Mouse (Mus musculus) heart, embryonic 15.5 days (tissue): ENCODE results near the gene Pafah1b1. TPM values are rescaled to one million over a fixed set of nuclear protein-coding genes. Genes with fewer than 3 reads are reported as not detected.
A peak's percentile ranks its signal among the peaks of the same experiment; 100 is the strongest.

Experiments
- ATAC-seq: fragments of 200-750 bp; cut with Nextera tagmentation; replicated peaks from 2 replicates; pipeline ENCODE4 v1.8.0; 2017; ENCODE audit warnings: low read depth, moderate TSS enrichment; ENCODE audit not compliant: insufficient number of reproducible peaks, insufficient read depth, low FRiP score
- H3K27ac ChIP-seq: fragments of 300-500 bp; sonication (generic); 2 replicates; pipeline ENCODE4 v1.5.1; 2015; ENCODE audit warnings: mild to moderate bottlenecking, inconsistent platforms
- H3K27me3 ChIP-seq: fragments of 300-500 bp; sonication (generic); 2 replicates; pipeline ENCODE4 v1.6.1; 2015; ENCODE audit warnings: inconsistent platforms
- H3K36me3 ChIP-seq: fragments of 300-500 bp; sonication (generic); 2 replicates; pipeline ENCODE4 v1.6.1; 2015; ENCODE audit warnings: mild to moderate bottlenecking, inconsistent platforms
- H3K4me1 ChIP-seq: fragments of 300-500 bp; sonication (generic); replicated peaks from 2 replicates; pipeline ENCODE4 v1.6.1; 2015; ENCODE audit warnings: inconsistent platforms
- H3K4me2 ChIP-seq: fragments of 300-500 bp; sonication (generic); 2 replicates; pipeline ENCODE4 v1.6.1; 2015; ENCODE audit warnings: inconsistent platforms, mild to moderate bottlenecking, moderate library complexity
- H3K4me3 ChIP-seq: fragments of 300-500 bp; sonication (generic); 2 replicates; pipeline ENCODE4 v1.5.1; 2015; ENCODE audit warnings: mild to moderate bottlenecking, inconsistent platforms
- H3K9ac ChIP-seq: fragments of 300-500 bp; sonication (generic); 2 replicates; pipeline ENCODE4 v1.6.1; 2015; ENCODE audit warnings: mild to moderate bottlenecking, inconsistent platforms
- H3K9me3 ChIP-seq: fragments of 300-500 bp; sonication (generic); replicated peaks from 2 replicates; pipeline ENCODE4 v1.6.1; 2016; ENCODE audit warnings: inconsistent platforms
- WGBS: fragments of 180-500 bp; shearing (Covaris S2); methylation state at CpG from one replicate; pipeline ENCODE4 v1.1.7; 2015; ENCODE audit warnings: mixed read lengths; 5-methylcytosine and 5-hydroxymethylcytosine counted together
- polyA plus RNA-seq: library from polyadenylated mRNA; unstranded; fragments of >200 nt; fragmentation: Nextera tagmentation; extraction: Ambion mirVana; gene quantifications from 2 replicates; pipeline ENCODE4 v1.2.1, GENCODE M21; 2015

The Pafah1b1 gene
- 38.7 and 46.9 TPM in 2 replicates for polyA plus RNA-seq

DNA sequence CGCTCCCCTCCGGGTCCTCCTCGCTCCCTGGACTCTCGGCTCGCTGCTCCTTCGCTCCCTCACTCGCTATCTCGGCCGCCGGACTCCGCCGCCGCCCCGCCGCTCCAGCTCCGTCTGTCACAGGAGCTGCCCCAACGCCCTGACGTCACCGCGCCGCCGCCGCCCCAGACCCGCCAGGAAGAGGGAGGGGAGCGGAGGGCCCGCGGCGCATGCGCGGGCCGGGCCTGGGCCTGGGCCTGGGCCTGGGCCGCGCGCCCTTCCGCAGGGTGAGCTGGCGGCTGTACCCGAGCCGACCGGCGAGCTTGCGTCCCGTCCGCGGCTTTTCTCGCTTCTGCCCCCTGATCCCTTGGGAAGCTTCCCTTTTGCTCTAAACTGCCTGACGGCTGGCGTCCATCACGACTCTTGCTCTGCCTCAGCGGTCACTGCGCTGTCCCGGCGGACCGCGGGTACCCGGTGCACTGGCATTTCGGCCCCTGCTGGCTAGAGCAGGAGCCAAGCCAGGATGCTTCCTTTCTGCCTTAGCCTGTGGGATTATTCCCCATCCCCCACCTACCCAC is at the start of gene Pafah1b1:
Pafah1b1 (minus strand) TSS at position 436 of the 557 bp plus-strand sequence.
- Histone ChIP-seq H3K4me2 (peak within 1 kb of the TSS; percentile 78), H3K27me3 (no peaks in the 10 kb centered on the region), H3K9ac (peak within 1 kb of the TSS; percentile 96), H3K4me1 (peaks cover 28% of the 10 kb centered on the region), H3K36me3 (no peaks in the 10 kb centered on the region), H3K4me3 (peak within 1 kb of the TSS; percentile 72), H3K9me3 (no peaks in the 10 kb centered on the region), H3K27ac (peak within 1 kb of the TSS; percentile 99)
- WGBS = under 1% methylated on average over 47 of the region's 56 CpGs
- ATAC-seq = peak; percentile 97

DNA sequence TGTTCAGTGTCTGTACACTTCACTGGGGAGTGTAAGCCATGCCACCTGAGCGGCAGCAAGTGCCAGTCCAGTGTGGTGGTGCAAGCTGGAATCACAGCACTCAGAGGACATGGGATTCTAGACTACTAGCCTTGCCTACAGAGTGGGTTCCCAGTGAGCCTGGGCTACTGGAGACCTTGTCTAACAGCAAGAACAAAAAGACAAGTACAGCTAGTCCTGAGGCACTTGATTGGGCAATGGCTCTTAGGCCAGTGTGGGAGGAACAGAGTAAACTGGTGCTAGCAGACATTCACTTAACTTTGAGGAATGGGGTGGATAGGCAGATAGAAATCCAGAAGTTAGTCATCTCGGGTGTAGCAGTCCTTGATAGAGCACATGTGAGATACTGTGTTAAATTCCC is 47.9 kb upstream of the Pafah1b1 start:
- Histone ChIP-seq H3K4me1 (peaks cover 15% of the 10 kb centered on the region), H3K9me3 (no peaks in the 10 kb centered on the region), H3K27me3 (no peaks in the 10 kb centered on the region), H3K4me2 (no peak overlapping the region), H3K4me3 (no peak overlapping the region), H3K9ac (no peak overlapping the region), H3K27ac (no peak overlapping the region), H3K36me3 (peaks cover 27% of the 10 kb centered on the region)
- no peak for ATAC-seq
- 84% methylated on average over 2 of the region's 2 CpGs for WGBS

DNA sequence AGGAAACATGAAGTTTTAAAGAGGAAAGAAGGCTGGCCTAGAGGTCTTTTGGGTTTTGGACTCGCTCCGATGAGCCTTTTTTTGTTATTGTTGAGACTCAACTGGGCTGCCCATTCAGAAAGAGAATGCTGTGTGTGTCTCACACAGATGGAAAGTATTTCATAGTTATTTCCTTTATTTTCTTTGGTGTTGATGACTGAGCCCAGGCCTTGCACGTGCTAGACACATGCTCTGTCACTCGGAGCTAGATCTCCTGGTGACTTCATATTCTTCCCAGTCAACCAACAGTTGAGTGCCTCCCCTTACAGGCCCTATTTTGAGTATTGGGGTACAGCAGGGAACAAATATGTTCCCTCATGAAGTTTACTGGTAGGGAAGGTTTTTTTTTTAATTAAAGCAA is 47.2 kb upstream of the Pafah1b1 start:
- Histone ChIP-seq H3K9ac (no peak overlapping the region), H3K36me3 (peaks cover 22% of the 10 kb centered on the region), H3K27me3 (no peaks in the 10 kb centered on the region), H3K27ac (no peak overlapping the region), H3K4me2 (peak overlapping the region; percentile 83), H3K4me3 (peak overlapping the region; percentile 93), H3K4me1 (peaks cover 15% of the 10 kb centered on the region), H3K9me3 (no peaks in the 10 kb centered on the region)
- WGBS = 61% methylated on average over 4 of the region's 4 CpGs
- no peak for ATAC-seq

DNA sequence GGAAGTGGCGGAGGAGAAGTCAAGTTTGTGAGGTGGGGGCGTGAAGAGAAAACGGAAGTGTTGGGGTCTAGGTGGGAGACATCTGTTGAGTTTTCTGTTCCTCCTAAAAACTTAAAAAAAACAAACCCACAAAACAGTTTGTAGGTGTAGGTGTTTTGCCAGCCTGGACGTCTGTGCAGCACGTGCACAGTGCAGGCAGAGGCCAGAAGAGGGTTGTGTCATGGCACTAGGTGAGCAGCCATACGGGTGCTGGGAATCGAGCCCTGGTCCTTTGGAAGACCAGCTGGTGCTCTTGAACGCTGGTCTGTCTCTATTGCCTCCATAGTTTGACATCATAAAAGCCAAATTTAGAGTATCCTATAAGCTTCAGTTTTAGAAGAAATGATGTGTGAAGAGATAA is 46.8 kb upstream of the Pafah1b1 start:
- WGBS = 8% methylated on average over 8 of the region's 8 CpGs
- H3K9me3 ChIP-seq = no peaks in the 10 kb centered on the region
- H3K36me3 ChIP-seq = peaks cover 22% of the 10 kb centered on the region
- ATAC-seq = no peak
- peak overlapping the region; percentile 94 for H3K27ac ChIP-seq
- H3K4me3 ChIP-seq = peak overlapping the region; percentile 93
- H3K9ac ChIP-seq = peak overlapping the region; percentile 85
- H3K4me1 ChIP-seq = peaks cover 15% of the 10 kb centered on the region
- no peaks in the 10 kb centered on the region for H3K27me3 ChIP-seq
- peak overlapping the region; percentile 83 for H3K4me2 ChIP-seq

DNA sequence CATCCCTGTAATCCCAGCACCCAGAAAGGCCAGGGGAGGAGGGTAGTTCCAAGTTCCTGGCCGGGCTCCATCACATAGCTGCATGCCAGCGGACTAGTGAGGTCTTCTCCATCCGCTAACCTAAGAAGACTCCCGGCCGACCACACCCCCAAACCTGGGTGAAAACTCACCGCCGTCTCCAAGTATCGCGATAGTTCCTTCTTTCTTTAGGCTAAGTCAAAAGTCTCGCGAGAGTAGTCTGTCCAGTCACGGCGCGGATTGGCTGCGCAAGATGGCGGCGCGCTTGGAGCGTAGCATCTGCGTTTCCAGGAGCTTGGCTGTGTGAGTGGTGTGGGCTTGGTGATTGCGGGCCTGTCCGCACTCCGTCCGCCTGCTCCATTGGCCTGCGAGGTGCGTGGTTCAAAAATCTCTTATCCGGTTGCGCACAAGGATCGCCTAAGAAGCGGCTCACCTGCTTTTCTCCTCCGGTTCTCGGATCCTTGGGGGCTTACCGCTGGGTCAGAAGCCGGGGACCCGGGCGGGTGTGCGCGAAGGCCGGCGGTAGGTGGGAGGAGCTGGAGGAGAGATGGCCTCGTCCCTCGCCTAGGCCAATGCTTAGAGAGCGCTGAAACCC is 46.2 kb upstream of the Pafah1b1 start, which contains the start of gene Mettl16:
Mettl16 (plus strand) TSS at position 236 of the 613 bp plus-strand sequence.
- peak; percentile 90 for ATAC-seq
- H3K4me2 ChIP-seq = peak within 1 kb of the TSS; percentile 83
- WGBS = under 1% methylated on average over 43 of the region's 43 CpGs

DNA sequence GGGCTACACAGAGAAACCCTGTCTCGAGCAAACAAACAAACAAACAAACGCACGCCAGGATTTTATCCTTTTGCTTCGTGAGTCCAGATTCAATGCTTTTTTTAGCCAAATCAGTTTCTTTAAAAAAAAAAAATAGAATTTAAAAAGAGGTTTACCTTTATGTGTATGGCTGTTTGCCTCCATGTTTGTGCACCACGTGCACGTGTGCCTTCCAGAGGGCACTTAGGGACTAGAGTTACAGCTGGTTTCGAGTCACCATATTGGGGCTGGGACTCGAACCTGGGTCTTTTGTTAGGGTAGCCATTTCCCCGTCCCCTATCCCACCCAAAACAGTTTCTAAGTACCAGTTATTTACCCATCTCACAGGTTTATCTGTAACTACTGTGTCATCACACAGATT is 45.6 kb upstream of the Pafah1b1 start:
- no peak for ATAC-seq
- 79% methylated on average over 9 of the region's 9 CpGs for WGBS
- peaks cover 10% of the 10 kb centered on the region for H3K36me3 ChIP-seq
- peak overlapping the region; percentile 94 for H3K27ac ChIP-seq
- H3K9me3 ChIP-seq = no peaks in the 10 kb centered on the region
- H3K4me3 ChIP-seq = peak overlapping the region; percentile 93
- no peaks in the 10 kb centered on the region for H3K27me3 ChIP-seq
- peaks cover 15% of the 10 kb centered on the region for H3K4me1 ChIP-seq
- peak overlapping the region; percentile 83 for H3K4me2 ChIP-seq
- peak overlapping the region; percentile 59 for H3K9ac ChIP-seq

More for the DNA sequence above, 46.2 kb upstream of the Pafah1b1 start, which contains the start of gene Mettl16:
- Histone ChIP-seq H3K36me3 (peaks cover 17% of the 10 kb centered on the region), H3K27me3 (no peaks in the 10 kb centered on the region), H3K27ac (peak within 1 kb of the TSS; percentile 94), H3K4me1 (peaks cover 15% of the 10 kb centered on the region), H3K9me3 (no peaks in the 10 kb centered on the region), H3K4me3 (peak within 1 kb of the TSS; percentile 93), H3K9ac (peak within 1 kb of the TSS; percentile 85)

DNA sequence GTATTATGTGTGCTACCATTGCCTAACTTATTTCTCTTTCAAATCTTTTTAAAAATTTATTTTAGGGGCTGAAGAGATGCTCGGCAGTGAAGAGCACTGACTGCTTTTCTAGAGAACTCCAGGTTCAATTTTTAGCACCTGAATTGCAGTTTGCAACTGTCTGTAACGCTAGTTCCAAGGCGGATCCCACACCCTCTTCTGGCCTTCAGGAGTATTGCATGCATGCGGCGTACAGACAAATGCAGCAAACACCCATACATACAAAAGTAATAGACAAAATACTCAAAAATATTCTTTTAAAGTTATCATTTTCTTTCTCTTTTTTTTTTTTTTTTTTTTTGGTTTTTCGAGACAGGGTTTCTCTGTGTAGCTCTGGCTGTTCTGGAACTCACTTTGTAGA is 43.6 kb upstream of the Pafah1b1 start:
- H3K36me3 ChIP-seq = no peaks in the 10 kb centered on the region
- no peak overlapping the region for H3K4me2 ChIP-seq
- ATAC-seq = no peak
- no peak overlapping the region for H3K4me3 ChIP-seq
- no peak overlapping the region for H3K9ac ChIP-seq
- H3K27ac ChIP-seq = no peak overlapping the region
- peaks cover 15% of the 10 kb centered on the region for H3K4me1 ChIP-seq
- WGBS = 43% methylated on average over 6 of the region's 6 CpGs
- no peaks in the 10 kb centered on the region for H3K27me3 ChIP-seq
- H3K9me3 ChIP-seq = no peaks in the 10 kb centered on the region

DNA sequence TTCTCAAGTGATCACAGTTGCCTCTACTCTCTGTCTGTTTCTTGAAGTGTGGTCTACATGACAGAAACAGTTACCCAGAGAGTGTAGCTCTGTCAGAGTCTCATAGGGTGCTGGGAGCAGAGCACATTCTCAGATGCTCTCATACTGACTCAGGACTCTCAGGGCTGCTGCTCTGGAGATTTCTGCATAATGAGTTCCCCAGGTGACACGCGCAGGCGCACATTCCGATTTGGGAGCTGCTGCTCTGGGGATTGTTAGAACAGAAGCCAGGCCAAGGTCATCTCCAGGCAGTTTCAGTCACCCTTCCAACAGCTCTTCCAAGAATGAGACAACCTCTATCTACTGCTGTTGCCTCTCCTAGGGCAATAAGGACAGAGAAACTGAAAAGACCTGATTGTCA is 43.0 kb upstream of the Pafah1b1 start:
- no peak for ATAC-seq
- no peak overlapping the region for H3K9ac ChIP-seq
- H3K9me3 ChIP-seq = no peaks in the 10 kb centered on the region
- H3K4me1 ChIP-seq = peaks cover 15% of the 10 kb centered on the region
- 61% methylated on average over 4 of the region's 4 CpGs for WGBS
- no peaks in the 10 kb centered on the region for H3K27me3 ChIP-seq
- H3K27ac ChIP-seq = no peak overlapping the region
- H3K4me3 ChIP-seq = no peak overlapping the region
- no peak overlapping the region for H3K4me2 ChIP-seq
- no peaks in the 10 kb centered on the region for H3K36me3 ChIP-seq

DNA sequence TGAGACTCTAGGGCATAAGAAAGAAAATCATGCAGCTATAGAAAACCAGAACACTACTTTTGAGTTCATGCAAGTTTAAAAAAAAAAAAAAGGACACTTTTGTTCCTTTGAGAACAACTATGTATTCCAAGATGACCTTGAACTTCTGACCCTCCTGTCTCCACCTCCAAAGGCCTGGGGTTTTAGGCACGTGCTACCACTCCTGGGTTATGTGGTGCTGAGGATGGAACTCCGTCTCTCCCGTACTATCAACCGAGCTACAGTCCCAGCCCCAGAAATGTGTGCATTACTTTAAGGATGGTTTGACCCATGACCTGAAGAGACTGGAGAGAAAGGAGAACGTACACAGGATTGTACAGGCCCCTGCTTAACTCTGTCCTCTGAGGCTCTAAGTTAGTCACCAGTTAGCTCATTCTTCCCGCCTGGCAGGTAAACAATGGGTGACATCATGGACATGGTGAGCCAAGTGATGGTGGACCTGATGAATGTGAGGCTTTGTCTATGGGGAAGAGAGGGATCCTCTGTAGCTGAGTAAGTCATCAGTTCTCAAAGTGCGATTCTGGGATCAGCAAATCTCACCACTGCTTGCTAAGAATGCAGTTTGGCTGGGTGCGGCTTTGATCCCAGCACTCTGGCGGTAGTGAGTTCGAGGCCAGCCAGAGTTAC is 39.6 kb upstream of the Pafah1b1 start:
- ATAC-seq = no peak
- 71% methylated on average over 10 of the region's 10 CpGs for WGBS

DNA sequence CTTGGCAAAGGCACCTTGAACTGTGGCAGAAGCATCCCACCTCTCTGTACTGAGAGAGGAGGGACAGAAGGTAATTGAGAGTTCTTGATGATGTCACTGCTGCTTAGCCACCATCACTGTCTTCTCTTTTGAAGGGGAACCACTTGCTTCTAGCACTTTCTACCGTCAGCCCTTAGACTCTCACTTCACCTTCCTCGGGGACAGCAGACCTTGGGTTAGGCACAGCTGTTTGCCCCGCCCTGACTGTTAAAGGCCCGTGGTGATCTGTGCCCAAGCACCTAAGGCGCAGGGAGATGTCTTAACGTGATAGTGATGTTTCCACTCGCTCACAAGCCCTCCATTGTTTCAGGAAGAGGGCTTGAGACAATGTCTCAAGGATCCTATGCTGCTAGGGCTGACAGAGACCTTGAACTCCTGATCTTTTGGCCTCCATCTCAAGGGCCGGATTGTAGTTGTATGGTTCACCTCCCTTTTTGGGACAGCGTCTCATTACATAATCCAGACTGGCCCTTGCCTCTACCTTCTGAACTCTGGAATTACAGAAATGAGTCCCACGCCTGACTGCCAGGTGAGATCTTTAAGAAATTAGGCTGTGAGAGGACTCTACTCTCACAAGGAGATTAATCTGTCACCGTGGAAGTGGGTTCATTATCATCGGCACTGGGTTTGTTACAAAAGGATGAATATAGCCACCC is 36.7 kb upstream of the Pafah1b1 start:
- no peak for ATAC-seq
- WGBS = 68% methylated on average over 12 of the region's 12 CpGs
- H3K36me3 ChIP-seq = no peaks in the 10 kb centered on the region

More for the DNA sequence above, 39.6 kb upstream of the Pafah1b1 start:
- Histone ChIP-seq H3K9me3 (no peaks in the 10 kb centered on the region), H3K9ac (no peak overlapping the region), H3K27ac (no peak overlapping the region), H3K4me1 (no peaks in the 10 kb centered on the region), H3K36me3 (no peaks in the 10 kb centered on the region), H3K4me3 (no peak overlapping the region), H3K27me3 (no peaks in the 10 kb centered on the region), H3K4me2 (no peak overlapping the region)

DNA sequence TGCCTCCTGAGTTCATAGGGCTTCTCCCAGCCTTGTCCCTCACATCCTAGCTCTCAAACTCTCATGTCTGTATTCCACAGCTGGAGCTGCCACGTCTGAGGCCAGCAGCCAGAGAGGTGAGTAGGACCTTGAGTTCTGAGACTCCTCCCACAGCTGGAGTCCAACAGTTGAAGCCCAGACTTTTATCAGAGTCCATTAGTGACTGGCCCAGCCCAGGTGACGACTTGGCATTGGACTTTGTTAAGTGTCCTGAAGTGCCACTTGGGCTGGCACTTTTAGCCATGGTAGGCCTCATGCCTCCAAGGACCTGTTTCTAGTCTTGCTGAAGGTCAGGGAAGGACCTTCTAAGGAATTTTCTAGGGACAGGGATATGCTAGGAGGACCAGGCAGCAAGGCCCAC is 32.2 kb upstream of the Pafah1b1 start:
- H3K4me2 ChIP-seq = no peak overlapping the region
- ATAC-seq = peak; percentile 75
- no peaks in the 10 kb centered on the region for H3K36me3 ChIP-seq
- H3K4me1 ChIP-seq = peaks cover 8% of the 10 kb centered on the region; the same call in 1 of the 2 replicates
- H3K4me3 ChIP-seq = no peak overlapping the region
- H3K9ac ChIP-seq = no peak overlapping the region
- no peaks in the 10 kb centered on the region for H3K9me3 ChIP-seq
- H3K27ac ChIP-seq = peak overlapping the region; percentile 51
- no peaks in the 10 kb centered on the region for H3K27me3 ChIP-seq
- WGBS = 44% methylated on average over 2 of the region's 2 CpGs

More for the DNA sequence above, 36.7 kb upstream of the Pafah1b1 start:
- Histone ChIP-seq H3K4me2 (no peak overlapping the region), H3K9me3 (no peaks in the 10 kb centered on the region), H3K9ac (no peak overlapping the region), H3K4me1 (peaks cover 8% of the 10 kb centered on the region; the same call in 1 of the 2 replicates), H3K27ac (no peak overlapping the region), H3K27me3 (no peaks in the 10 kb centered on the region), H3K4me3 (no peak overlapping the region)
